Mouse (Mus musculus): ENCODE data around the gene Timp3. TPM values are rescaled to one million over a fixed set of nuclear protein-coding genes. Genes with fewer than 3 reads are reported as not detected.

Gene Timp3
- polyA plus RNA-seq, 1 experiment from 2014 or later = 51.2 TPM

GRCm38 (mm10) chr10:86332942-86333341, 32.8 kb downstream of the Timp3 start:
- no peak overlapping the region for H3K4me2 ChIP-seq
- H3K27me3 ChIP-seq = no peaks in the 10 kb centered on the region
- no peak for ATAC-seq (ENCODE audit: low read depth)
- no peak overlapping the region for H3K27ac ChIP-seq (replicated peaks)
- H3K9ac ChIP-seq = no peak overlapping the region
- no peaks in the 10 kb centered on the region for H3K36me3 ChIP-seq
- H3K4me3 ChIP-seq = no peak overlapping the region
- H3K4me1 ChIP-seq (replicated peaks) = peaks cover 48% of the 10 kb centered on the region
- 83% methylated on average over 3 of the region's 3 CpGs for WGBS
- H3K9me3 ChIP-seq = no peaks in the 10 kb centered on the region

- H3K4me3 ChIP-seq = no peak overlapping the region
- no peak overlapping the region for H3K9ac ChIP-seq
- no peak overlapping the region for H3K27ac ChIP-seq (replicated peaks)
- H3K9me3 ChIP-seq = no peaks in the 10 kb centered on the region
- H3K36me3 ChIP-seq = no peaks in the 10 kb centered on the region
- peaks cover 63% of the 10 kb centered on the region for H3K4me1 ChIP-seq (replicated peaks)
- no peak for ATAC-seq (ENCODE audit: low read depth)
- no peak overlapping the region for H3K4me2 ChIP-seq
- WGBS = 14% methylated on average over 8 of the region's 8 CpGs
- H3K27me3 ChIP-seq = no peaks in the 10 kb centered on the region
These were observed 34.4 kb downstream of the Timp3 start for GRCm38 (mm10) chr10:86334581-86334980.

GRCm38 (mm10) chr10:86336506-86336905, 36.3 kb downstream of the Timp3 start:
- H3K4me1 ChIP-seq (replicated peaks) = peaks cover 74% of the 10 kb centered on the region
- 66% methylated on average over 1 of the region's 1 CpGs for WGBS
- no peak overlapping the region; the same call in 1 of the 2 replicates for H3K9ac ChIP-seq
- no peaks in the 10 kb centered on the region for H3K27me3 ChIP-seq
- H3K27ac ChIP-seq (replicated peaks) = no peak overlapping the region
- H3K4me2 ChIP-seq = no peak overlapping the region
- no peak for ATAC-seq (ENCODE audit: low read depth)
- no peaks in the 10 kb centered on the region for H3K9me3 ChIP-seq
- no peaks in the 10 kb centered on the region for H3K36me3 ChIP-seq
- H3K4me3 ChIP-seq = no peak overlapping the region

GRCm38 (mm10) chr10:86337239-86337638, 37.1 kb downstream of the Timp3 start:
- ATAC-seq (ENCODE audit: low read depth) = no peak
- Histone ChIP-seq H3K9ac (no peak overlapping the region), H3K27ac (replicated peaks) (no peak overlapping the region), H3K4me2 (no peak overlapping the region), H3K4me3 (no peak overlapping the region), H3K4me1 (replicated peaks) (peaks cover 74% of the 10 kb centered on the region), H3K9me3 (no peaks in the 10 kb centered on the region), H3K36me3 (no peaks in the 10 kb centered on the region), H3K27me3 (no peaks in the 10 kb centered on the region)
- WGBS = 34% methylated on average over 3 of the region's 3 CpGs

GRCm38 (mm10) chr10:86338121-86338715, 38.0 kb downstream of the Timp3 start:
- no peak for ATAC-seq (ENCODE audit: low read depth)
- no peak overlapping the region for H3K27ac ChIP-seq (replicated peaks)
- peaks cover 78% of the 10 kb centered on the region for H3K4me1 ChIP-seq (replicated peaks)
- H3K36me3 ChIP-seq = no peaks in the 10 kb centered on the region
- H3K27me3 ChIP-seq = no peaks in the 10 kb centered on the region
- H3K9ac ChIP-seq = no peak overlapping the region
- WGBS = 35% methylated on average over 4 of the region's 4 CpGs
- H3K9me3 ChIP-seq = no peaks in the 10 kb centered on the region
- H3K4me3 ChIP-seq = no peak overlapping the region
- H3K4me2 ChIP-seq = no peak overlapping the region

- Histone ChIP-seq H3K9me3 (no peaks in the 10 kb centered on the region), H3K4me3 (no peak overlapping the region), H3K36me3 (0 out of 2 replicates have a peak, but pooled peaks cover 4% of the 10 kb centered on the region), H3K4me2 (no peak overlapping the region), H3K4me1 (replicated peaks) (peaks cover 69% of the 10 kb centered on the region), H3K27ac (replicated peaks) (no peak overlapping the region), H3K27me3 (no peaks in the 10 kb centered on the region), H3K9ac (no peak overlapping the region)
- 87% methylated on average over 4 of the region's 4 CpGs for WGBS
- no peak for ATAC-seq (ENCODE audit: low read depth)
These were observed 38.9 kb downstream of the Timp3 start for GRCm38 (mm10) chr10:86339121-86339520.

GRCm38 (mm10) chr10:86339649-86340379, 39.6 kb downstream of the Timp3 start:
- no peak for ATAC-seq (ENCODE audit: low read depth)
- Histone ChIP-seq H3K4me3 (no peak overlapping the region), H3K4me1 (replicated peaks) (peaks cover 62% of the 10 kb centered on the region), H3K9ac (no peak overlapping the region), H3K4me2 (no peak overlapping the region), H3K36me3 (0 out of 2 replicates have a peak, but pooled peaks cover 4% of the 10 kb centered on the region), H3K27me3 (no peaks in the 10 kb centered on the region), H3K27ac (replicated peaks) (no peak overlapping the region), H3K9me3 (no peaks in the 10 kb centered on the region)
- 72% methylated on average over 2 of the region's 2 CpGs for WGBS

GRCm38 (mm10) chr10:86340421-86340820, 40.2 kb downstream of the Timp3 start:
- no peak overlapping the region for H3K4me3 ChIP-seq
- H3K4me1 ChIP-seq (replicated peaks) = peaks cover 61% of the 10 kb centered on the region
- no peak overlapping the region for H3K27ac ChIP-seq (replicated peaks)
- WGBS = 81% methylated on average over 7 of the region's 7 CpGs
- H3K36me3 ChIP-seq = 0 out of 2 replicates have a peak, but pooled peaks cover 6% of the 10 kb centered on the region
- no peak for ATAC-seq (ENCODE audit: low read depth)
- H3K4me2 ChIP-seq = no peak overlapping the region
- no peaks in the 10 kb centered on the region for H3K27me3 ChIP-seq
- no peaks in the 10 kb centered on the region for H3K9me3 ChIP-seq
- H3K9ac ChIP-seq = no peak overlapping the region

GRCm38 (mm10) chr10:86340991-86341527, 40.9 kb downstream of the Timp3 start:
- H3K27me3 ChIP-seq = no peaks in the 10 kb centered on the region
- H3K36me3 ChIP-seq = 0 out of 2 replicates have a peak, but pooled peaks cover 10% of the 10 kb centered on the region
- no peak for ATAC-seq (ENCODE audit: low read depth)
- no peak overlapping the region for H3K4me3 ChIP-seq
- H3K4me2 ChIP-seq = no peak overlapping the region
- peaks cover 59% of the 10 kb centered on the region for H3K4me1 ChIP-seq (replicated peaks)
- no peaks in the 10 kb centered on the region for H3K9me3 ChIP-seq
- 76% methylated on average over 3 of the region's 3 CpGs for WGBS
- H3K27ac ChIP-seq (replicated peaks) = no peak overlapping the region
- H3K9ac ChIP-seq = no peak overlapping the region; the same call in 1 of the 2 replicates

- H3K9ac ChIP-seq = no peak overlapping the region
- H3K36me3 ChIP-seq = 0 out of 2 replicates have a peak, but pooled peaks cover 10% of the 10 kb centered on the region
- H3K4me1 ChIP-seq (replicated peaks) = peaks cover 54% of the 10 kb centered on the region
- H3K27me3 ChIP-seq = no peaks in the 10 kb centered on the region
- no peak for ATAC-seq (ENCODE audit: low read depth)
- H3K4me3 ChIP-seq = no peak overlapping the region
- H3K9me3 ChIP-seq = no peaks in the 10 kb centered on the region
- H3K4me2 ChIP-seq = no peak overlapping the region
- no peak overlapping the region for H3K27ac ChIP-seq (replicated peaks)
- 31% methylated on average over 8 of the region's 8 CpGs for WGBS
These were observed 41.4 kb downstream of the Timp3 start for GRCm38 (mm10) chr10:86341589-86341988.

GRCm38 (mm10) chr10:86342151-86342550, 42.0 kb downstream of the Timp3 start:
- H3K4me2 ChIP-seq = no peak overlapping the region
- no peak overlapping the region for H3K27ac ChIP-seq (replicated peaks)
- WGBS = 80% methylated on average over 4 of the region's 4 CpGs
- no peak for ATAC-seq (ENCODE audit: low read depth)
- no peak overlapping the region for H3K4me3 ChIP-seq
- H3K9ac ChIP-seq = no peak overlapping the region
- H3K27me3 ChIP-seq = no peaks in the 10 kb centered on the region
- H3K9me3 ChIP-seq = no peaks in the 10 kb centered on the region
- H3K36me3 ChIP-seq = 0 out of 2 replicates have a peak, but pooled peaks cover 12% of the 10 kb centered on the region
- peaks cover 50% of the 10 kb centered on the region for H3K4me1 ChIP-seq (replicated peaks)

- WGBS = 82% methylated on average over 7 of the region's 7 CpGs
- Histone ChIP-seq H3K27ac (replicated peaks) (no peak overlapping the region), H3K9ac (no peak overlapping the region), H3K4me2 (no peak overlapping the region), H3K27me3 (no peaks in the 10 kb centered on the region), H3K36me3 (0 out of 2 replicates have a peak, but pooled peaks cover 12% of the 10 kb centered on the region), H3K4me3 (no peak overlapping the region), H3K4me1 (replicated peaks) (peaks cover 50% of the 10 kb centered on the region), H3K9me3 (no peaks in the 10 kb centered on the region)
- ATAC-seq (ENCODE audit: low read depth) = no peak
These were observed 42.5 kb downstream of the Timp3 start for GRCm38 (mm10) chr10:86342713-86343112.

Data from neural tube, embryonic 13.5 days (tissue).